Mouse (Mus musculus) brain, embryonic 14.5 days (tissue): ENCODE results near the gene Pan3.

ENCODE experiments used
- CTCF ChIP-seq: fragments of 200-500 bp; IDR thresholded peaks from 2 replicates; pipeline ENCODE4 v1.5.1; 2012; ENCODE audit warnings: inconsistent platforms, mild to moderate bottlenecking, moderate library complexity, borderline replicate concordance; ENCODE audit not compliant: insufficient read depth, insufficient read length; ENCODE audit errors: extremely low read depth
- POLR2A ChIP-seq: fragments of 200-500 bp; IDR thresholded peaks from 2 replicates; pipeline ENCODE4 v1.6.1; 2012; ENCODE audit warnings: mild to moderate bottlenecking, inconsistent platforms, borderline replicate concordance; ENCODE audit not compliant: poor library complexity, insufficient read depth, insufficient read length, severe bottlenecking; ENCODE audit errors: extremely low read depth

DNA sequence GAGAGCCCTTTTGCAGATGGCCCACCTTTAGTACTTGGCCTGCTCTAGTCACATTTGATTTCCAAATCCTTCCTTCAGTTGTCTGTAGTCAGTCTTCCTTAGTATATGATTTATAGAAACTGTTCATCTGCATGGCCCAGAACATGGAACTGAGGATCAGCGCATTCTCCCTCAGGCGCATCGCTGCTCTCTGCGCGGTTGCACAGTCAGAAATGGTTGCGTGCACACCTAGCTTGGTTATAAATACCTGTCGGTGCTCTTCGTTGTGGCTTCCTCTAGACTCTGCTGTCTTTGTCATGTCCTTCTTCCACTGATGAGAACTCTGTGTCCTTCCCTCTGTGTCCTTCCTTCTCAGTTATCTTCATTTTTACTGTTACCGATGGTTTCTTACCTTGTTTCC is 47.1 kb downstream of the Pan3 start:
- TF ChIP-seq CTCF (no peak), POLR2A (no peak)
